Mouse (Mus musculus): ENCODE results near the gene Zbtb20.

DNA sequence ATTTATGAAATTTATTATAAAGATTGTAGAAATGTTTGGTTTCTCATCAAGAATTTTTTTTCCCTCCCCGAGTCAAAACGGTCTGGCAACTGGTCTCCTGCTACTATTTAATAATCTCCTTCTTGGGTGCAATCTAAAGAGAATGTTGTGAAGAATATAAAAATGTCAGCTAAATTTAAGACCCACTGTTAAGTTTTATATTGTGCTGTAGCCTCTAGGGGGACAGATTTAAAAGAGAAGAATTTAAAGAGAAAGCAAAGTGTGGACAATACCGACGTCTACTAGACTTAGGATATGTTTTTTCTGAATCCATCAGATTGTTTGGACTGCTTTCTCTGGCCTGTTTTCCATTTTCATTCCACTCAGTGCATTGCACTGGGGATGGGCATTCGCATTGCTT lies 160.8 kb downstream of the Zbtb20 start:
- TF ChIP-seq TAL1 (IDR thresholded peaks at IDR 0.05; ENCODE audit: low read length) (no peak), GATA1 (IDR thresholded peaks at IDR 0.05; ENCODE audit: low read length) (no peak)

Data from erythroblast, embryonic 14.5 days (primary cell).